Mouse (Mus musculus) thymus, postnatal 0 days (tissue): ENCODE data around the gene Ube2d2b. TPM values are rescaled to one million over a fixed set of nuclear protein-coding genes. Genes with fewer than 3 reads are reported as not detected.

ENCODE experiments used
- DNase-seq: peaks from one replicate; pipeline ENCODE4 v3.0.0-alpha.2; 2015; ENCODE audit warnings: low spot score
- polyA plus RNA-seq: library from polyadenylated mRNA; unstranded; fragments of >200 nt; fragmentation: Nextera tagmentation; extraction: Ambion mirVana; gene quantifications from 2 replicates; pipeline ENCODE4 v1.2.1, GENCODE M21; 2015

Gene Ube2d2b
- polyA plus RNA-seq, 1 experiment from 2014 or later = not detected

DNA sequence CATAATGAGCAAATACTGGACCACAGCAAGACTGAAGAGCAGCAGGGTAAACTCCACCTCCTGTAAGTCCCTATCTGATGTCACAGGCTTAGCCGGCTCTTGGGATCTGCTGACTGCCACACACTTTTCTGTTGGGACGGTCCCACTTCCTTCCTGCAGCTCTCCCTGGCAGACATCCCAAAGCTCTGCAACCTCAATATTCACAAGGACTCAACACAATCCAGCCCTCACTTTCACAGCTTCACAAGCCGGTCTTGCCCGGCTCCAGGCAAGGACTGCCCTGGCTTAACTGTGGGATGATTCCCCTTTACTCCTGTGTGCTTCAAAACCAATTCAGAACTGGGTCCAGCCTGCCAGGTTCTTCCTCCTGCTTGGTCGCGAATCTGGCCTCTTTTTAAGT lies 23.9 kb downstream of the Ube2d2b start:
- no peak for DNase-seq

GRCm38 (mm10) chr5:107854556-107854955 lies 24.7 kb downstream of the Ube2d2b start:
- no peak for DNase-seq

DNA sequence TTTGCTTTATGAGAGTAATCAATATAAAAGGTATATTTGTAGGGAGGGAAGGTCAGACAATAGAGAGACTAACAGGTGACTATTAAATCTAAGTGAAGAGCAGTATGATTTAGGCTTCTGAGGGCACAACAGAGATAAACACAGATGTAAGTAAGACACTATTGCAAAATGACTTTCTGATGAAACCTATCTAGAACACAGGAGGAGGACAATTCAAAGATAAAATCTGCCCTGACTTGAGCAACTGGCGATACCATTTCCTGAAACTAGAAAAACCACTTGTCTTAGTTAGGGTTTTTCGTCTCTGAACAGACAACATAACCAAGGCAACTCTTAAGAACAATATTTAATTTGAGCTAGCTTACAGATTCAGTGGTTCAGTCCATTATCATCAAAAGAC lies 25.6 kb downstream of the Ube2d2b start:
- DNase-seq = no peak

DNA sequence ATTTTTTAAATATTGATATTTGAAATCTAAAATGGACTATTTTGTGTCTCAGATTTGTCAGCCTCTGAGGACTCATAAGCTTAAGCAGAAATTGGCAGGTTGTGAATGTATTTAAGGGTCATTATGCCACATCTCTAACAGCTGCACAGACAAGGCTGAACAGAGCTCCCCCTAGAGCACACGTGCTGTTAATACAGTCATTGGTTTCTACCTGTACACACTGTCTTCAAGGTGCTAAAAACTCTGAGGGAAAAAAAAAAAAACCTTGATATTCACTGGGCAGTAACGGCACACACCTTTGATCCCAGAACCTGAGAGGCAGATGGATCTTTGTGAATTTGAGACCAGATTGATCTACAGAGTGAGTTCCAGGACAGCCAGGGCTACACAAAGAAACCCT lies 29.1 kb downstream of the Ube2d2b start:
- DNase-seq = peak; percentile 50

DNA sequence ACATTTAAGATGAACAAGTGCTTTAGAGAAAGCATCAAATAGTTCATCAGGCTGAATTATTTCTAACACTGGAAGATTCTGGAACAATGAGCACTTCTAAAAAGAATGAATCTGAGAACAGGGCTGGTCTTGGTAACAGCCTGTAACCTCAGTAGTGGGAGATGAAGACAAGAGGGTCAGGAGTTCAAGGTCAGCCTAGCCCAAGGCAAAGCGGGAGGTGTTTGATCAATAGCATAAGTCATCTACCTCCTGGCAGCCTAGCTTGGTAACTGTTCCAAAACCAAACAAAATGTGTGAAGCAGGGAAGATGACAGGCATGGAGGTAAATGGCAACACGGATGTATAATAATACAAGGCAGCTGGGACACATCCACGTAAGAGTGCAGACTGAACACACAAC lies 34.1 kb downstream of the Ube2d2b start:
- DNase-seq = no peak

DNA sequence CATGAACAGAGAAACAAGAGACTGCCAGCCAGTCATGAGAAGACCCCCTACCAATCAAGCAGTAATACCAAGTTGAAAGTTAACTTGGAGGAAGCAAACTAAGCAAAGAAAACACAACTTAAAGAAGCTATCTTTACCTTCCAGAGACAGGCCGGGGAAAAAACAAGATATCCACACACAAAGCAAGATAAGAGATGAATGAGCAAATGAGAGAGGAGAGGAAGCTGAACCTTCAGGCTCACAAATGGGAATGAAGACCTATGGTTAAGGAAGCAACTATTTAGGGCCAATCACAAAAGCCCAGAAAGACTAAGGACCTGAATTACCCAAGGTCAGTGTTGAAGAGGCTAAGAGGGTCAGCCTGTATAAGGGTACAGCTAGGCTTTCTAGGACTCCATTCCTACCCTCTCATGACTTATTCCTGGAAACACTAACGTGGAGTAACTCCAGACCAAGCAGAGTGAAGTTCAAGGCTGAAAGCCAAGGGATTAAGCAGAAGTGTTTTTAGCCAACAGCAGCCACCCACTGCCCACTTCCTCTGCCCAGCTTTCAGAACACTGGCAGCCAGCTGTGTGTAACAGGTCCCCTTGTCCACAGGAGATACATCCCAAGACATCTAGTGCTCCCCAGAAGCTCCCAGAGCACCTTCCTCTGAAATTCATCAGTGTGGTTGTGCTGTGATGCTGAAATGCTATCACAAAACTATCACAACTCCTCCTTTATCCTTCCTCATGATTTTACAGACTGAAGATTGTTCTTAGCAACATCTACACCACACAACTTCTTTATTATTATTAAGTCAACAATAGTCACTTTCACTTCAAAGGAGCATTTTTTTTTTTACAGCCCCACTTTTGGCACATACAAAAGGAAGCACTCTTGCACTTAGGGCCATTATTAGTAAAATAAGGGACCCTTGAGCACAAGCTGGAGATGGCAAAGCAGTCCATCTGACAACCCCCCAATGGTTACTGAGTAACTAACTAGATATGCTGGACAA lies 36.5 kb downstream of the Ube2d2b start:
- no peak for DNase-seq

DNA sequence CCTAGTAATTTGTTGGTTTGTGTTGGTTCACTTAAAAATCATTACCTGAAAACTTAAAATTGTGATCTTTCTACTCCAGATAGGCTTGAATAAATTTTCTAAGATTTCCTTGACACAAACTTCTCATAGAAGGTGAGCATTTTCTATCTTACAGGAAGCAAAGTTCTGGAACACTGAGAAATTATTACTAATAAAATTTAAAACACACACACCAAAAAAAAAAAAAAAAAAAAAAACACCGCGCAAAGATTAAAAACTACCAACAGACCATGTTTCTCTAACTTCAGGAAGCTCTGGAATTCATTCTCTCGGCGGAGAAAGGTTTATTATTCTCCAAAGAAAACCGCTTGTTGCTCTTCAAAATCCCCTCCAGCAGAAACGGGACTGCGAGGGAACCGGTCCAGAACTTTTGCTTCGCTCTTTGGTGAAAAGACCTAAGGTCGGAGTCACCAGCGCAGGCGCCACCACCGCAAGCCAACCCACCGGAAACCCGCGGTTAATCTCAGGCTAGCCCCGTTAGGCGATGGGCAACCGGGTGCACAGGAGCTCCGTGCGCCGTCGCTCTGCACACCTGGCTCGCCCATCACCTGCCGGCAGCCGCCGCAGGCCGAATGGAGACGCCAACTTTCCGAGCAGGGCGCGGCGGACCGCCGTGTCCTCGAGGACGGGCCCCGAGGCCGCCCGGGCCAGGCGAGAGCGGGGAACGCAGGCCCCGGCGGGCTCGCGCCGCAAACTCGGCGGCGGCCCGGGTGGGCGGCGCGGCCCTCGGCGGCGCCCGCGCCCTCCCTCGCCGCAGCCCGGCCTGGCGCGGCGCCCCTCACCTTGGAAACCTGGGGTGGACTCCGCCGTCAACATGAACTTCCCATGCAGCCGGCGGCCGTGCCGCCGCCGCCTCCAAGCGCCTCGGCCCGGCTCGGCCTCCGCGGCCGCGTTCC lies 38.3 kb downstream of the Ube2d2b start:
- peak; percentile 62 for DNase-seq

DNA sequence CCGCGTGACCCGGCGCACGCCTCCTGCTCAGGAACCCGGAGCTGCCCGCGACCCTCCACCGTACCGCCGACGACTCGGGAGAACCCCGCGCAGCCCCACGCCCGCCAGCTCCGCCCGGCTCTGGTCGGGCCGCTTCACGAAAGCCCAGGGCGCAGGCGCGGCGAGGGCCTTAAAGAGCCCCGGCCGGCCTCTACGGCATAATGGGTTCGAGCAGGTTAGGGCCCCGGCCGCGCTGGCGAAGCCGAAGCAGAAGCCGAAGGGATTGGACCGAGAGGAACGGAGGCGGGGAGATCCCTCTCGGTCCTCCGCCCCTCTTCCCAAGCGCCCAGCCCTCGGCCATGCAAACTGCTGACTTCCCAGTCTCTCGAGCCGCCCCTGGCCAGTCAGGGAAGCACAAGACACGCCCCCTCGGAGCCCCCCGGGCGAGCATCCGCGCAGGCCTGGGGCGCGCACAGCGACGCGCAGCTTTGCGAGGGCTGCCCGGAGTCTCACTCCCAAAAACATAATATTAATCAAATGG lies 39.1 kb downstream of the Ube2d2b start:
- DNase-seq = peak; percentile 59

GRCm38 (mm10) chr5:107869701-107870100 lies 39.8 kb downstream of the Ube2d2b start:
- DNase-seq = no peak

DNA sequence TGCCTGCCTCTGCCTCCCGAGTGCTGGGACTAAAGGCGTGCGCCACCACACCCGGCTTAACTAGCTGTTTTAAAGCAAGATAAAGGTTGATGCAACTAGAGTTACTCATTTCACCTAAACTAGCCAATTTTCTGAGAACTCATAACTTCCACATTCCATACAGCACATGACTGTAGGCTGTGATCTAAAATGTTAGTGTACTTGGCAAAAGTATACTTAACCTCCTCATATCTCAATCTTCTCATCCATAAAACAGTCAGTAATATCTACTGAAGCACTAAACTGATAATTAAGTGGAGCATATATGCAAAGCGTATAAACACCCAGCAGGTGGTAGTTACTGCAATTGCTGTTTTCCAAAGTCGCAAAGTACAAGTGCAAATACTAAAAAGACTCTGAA lies 43.4 kb downstream of the Ube2d2b start:
- DNase-seq = no peak

DNA sequence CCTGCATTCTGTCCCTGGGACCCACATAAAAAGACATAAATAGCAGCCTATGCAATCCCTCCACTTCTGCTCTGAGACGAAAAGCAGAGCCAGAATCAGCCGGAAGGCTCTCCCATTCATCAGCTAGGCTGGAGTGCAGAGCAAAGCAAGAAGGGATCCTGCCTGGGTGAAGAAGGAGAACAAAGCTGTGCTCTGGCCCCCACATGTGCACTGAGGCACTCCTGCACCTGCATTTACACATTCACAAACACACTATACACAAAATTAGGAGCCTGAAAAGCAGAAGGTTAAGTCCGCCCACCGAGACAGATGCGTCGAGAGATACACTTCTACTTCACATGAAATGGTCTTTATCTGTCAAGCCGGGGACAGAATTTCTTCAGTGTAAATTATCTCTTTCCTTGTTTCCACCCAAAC lies 44.0 kb downstream of the Ube2d2b start:
- peak; percentile 21 for DNase-seq

GRCm38 (mm10) chr5:107874561-107875260 lies 44.8 kb downstream of the Ube2d2b start, which contains the start of gene Evi5:
Evi5 (minus strand) TSS chr5:107875107.
- no peak for DNase-seq

- no peak for DNase-seq
These were observed 45.3 kb downstream of the Ube2d2b start for GRCm38 (mm10) chr5:107875261-107875611.

DNA sequence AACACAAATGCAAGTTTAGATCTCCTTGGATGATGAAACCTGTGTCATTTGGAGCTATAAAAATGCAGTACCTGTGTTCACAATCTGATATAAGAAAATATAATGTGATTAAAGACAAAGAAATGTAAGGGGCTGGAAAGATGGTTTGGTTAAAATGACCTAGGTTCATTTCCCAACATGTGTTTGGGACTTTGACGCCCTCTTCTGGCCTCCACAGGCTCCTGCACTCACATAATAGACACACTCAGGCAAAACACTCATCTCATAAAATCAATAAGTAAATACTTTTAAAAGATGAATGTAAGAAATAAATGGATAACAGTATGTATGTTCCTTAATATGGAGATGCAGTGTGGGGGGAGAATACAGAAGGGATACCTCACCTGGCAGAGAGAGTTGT lies 47.2 kb downstream of the Ube2d2b start:
- DNase-seq = no peak

- DNase-seq = no peak
These were observed 50.8 kb downstream of the Ube2d2b start for GRCm38 (mm10) chr5:107880710-107881109.

Other genes starting within 250 kb of the Ube2d2b start
- 20.2 and 22.7 TPM in 2 replicates for gene Rpap2, start 232.7 kb upstream of the Ube2d2b start, polyA plus RNA-seq
- gene Glmn, start 232.2 kb upstream of the Ube2d2b start, polyA plus RNA-seq = 23.6 and 28.4 TPM in 2 replicates
- 39.4 and 42.8 TPM in 2 replicates for gene Gfi1, start 104.1 kb upstream of the Ube2d2b start, polyA plus RNA-seq
- gene Evi5, start 45.0 kb downstream of the Ube2d2b start, polyA plus RNA-seq = 14.9 and 15.6 TPM in 2 replicates
- gene Rpl5, start 70.4 kb downstream of the Ube2d2b start, polyA plus RNA-seq = 54.9 and 67.3 TPM in 2 replicates
- 36.8 and 38.3 TPM in 2 replicates for gene Fam69a, start 157.0 kb downstream of the Ube2d2b start, polyA plus RNA-seq
- gene Mtf2, start 235.6 kb downstream of the Ube2d2b start, polyA plus RNA-seq = 263 and 271 TPM in 2 replicates